Mouse (Mus musculus) testis, postnatal 14 days (tissue): ENCODE data around the gene Vstm2l.

ENCODE experiments used
- DNase-seq: peaks from one replicate; pipeline ENCODE4 v3.0.0; 2021; ENCODE audit warnings: low spot score

Vstm2l gene

GRCm38 (mm10) chr2:157914105-157914764 lies at the start of gene Vstm2l:
Gene Vstm2l (plus strand): TSS chr2:157914653.
- no peak for DNase-seq

GRCm38 (mm10) chr2:157867126-157867525 lies 47.3 kb upstream of the Vstm2l start:
- no peak for DNase-seq

GRCm38 (mm10) chr2:157870247-157870646 lies 44.2 kb upstream of the Vstm2l start:
- DNase-seq, result no peak

- DNase-seq, result peak; percentile 73
Measured at GRCm38 (mm10) chr2:157873223-157873622, 41.2 kb upstream of the Vstm2l start.

- no peak for DNase-seq
Measured at GRCm38 (mm10) chr2:157873691-157874090, 40.8 kb upstream of the Vstm2l start.

GRCm38 (mm10) chr2:157875111-157875510 lies 39.3 kb upstream of the Vstm2l start:
- peak; percentile 14 for DNase-seq

- no peak for DNase-seq
Measured at GRCm38 (mm10) chr2:157877394-157877793, 37.1 kb upstream of the Vstm2l start.

- DNase-seq, result no peak
Measured at GRCm38 (mm10) chr2:157877967-157878366, 36.5 kb upstream of the Vstm2l start.

- DNase-seq, result no peak
Measured at GRCm38 (mm10) chr2:157881939-157882338, 32.5 kb upstream of the Vstm2l start.

- DNase-seq, result no peak
Measured at GRCm38 (mm10) chr2:157887275-157888025, 27.0 kb upstream of the Vstm2l start.

GRCm38 (mm10) chr2:157891166-157891565 lies 23.3 kb upstream of the Vstm2l start:
- DNase-seq, result no peak

GRCm38 (mm10) chr2:157897131-157897530 lies 17.3 kb upstream of the Vstm2l start:
- no peak for DNase-seq

GRCm38 (mm10) chr2:157913204-157913636 lies 1.2 kb upstream of the Vstm2l start:
- DNase-seq, result peak; percentile 79

GRCm38 (mm10) chr2:157913705-157914104 lies 748 bp upstream of the Vstm2l start:
- DNase-seq, result no peak

- DNase-seq, result no peak
Measured at GRCm38 (mm10) chr2:157914889-157915517, 550 bp downstream of the Vstm2l start.

GRCm38 (mm10) chr2:157918529-157918928 lies 4.1 kb downstream of the Vstm2l start:
- no peak for DNase-seq

- DNase-seq, result no peak
Measured at GRCm38 (mm10) chr2:157921551-157921950, 7.1 kb downstream of the Vstm2l start.

- DNase-seq, result no peak
Measured at GRCm38 (mm10) chr2:157923406-157923805, 9.0 kb downstream of the Vstm2l start.

GRCm38 (mm10) chr2:157924504-157924903 lies 10.1 kb downstream of the Vstm2l start:
- no peak for DNase-seq

- no peak for DNase-seq
Measured at GRCm38 (mm10) chr2:157926502-157926901, 12.0 kb downstream of the Vstm2l start.

GRCm38 (mm10) chr2:157926927-157927326 lies 12.5 kb downstream of the Vstm2l start:
- no peak for DNase-seq

GRCm38 (mm10) chr2:157927397-157927796 lies 12.9 kb downstream of the Vstm2l start:
- no peak for DNase-seq

- DNase-seq, result no peak
Measured at GRCm38 (mm10) chr2:157927815-157928214, 13.4 kb downstream of the Vstm2l start.
